Mouse (Mus musculus): ENCODE data around the gene Gm27027.

Gm27027 gene

GRCm38 (mm10) chr2:93996254-93996653 is at the start of gene Gm27027:
Gm27027 (minus strand) TSS chr2:93996354.
- no peak for DNase-seq (ENCODE audit: low spot score in 2 of 2)

GRCm38 (mm10) chr2:94045411-94046090 is 49.4 kb upstream of the Gm27027 start:
- DNase-seq (ENCODE audit: low spot score in 2 of 2), result no peak

- no peak for DNase-seq (ENCODE audit: low spot score in 2 of 2)
Observed at GRCm38 (mm10) chr2:94044174-94044573, 48.0 kb upstream of the Gm27027 start.

- DNase-seq (ENCODE audit: low spot score in 2 of 2), result peak in 1 of 2 experiments; percentile 25
Observed at GRCm38 (mm10) chr2:94043662-94044061, 47.5 kb upstream of the Gm27027 start.

GRCm38 (mm10) chr2:94042461-94042860 is 46.3 kb upstream of the Gm27027 start:
- no peak for DNase-seq (ENCODE audit: low spot score in 2 of 2)

GRCm38 (mm10) chr2:94040391-94041125 is 44.4 kb upstream of the Gm27027 start:
- DNase-seq (ENCODE audit: low spot score in 2 of 2), result no peak

GRCm38 (mm10) chr2:94035428-94036331 is 39.5 kb upstream of the Gm27027 start:
- peak; percentile 74 to 88 for DNase-seq (ENCODE audit: low spot score in 2 of 2)

GRCm38 (mm10) chr2:94030602-94031001 is 34.4 kb upstream of the Gm27027 start:
- DNase-seq (ENCODE audit: low spot score in 2 of 2), result no peak

- no peak for DNase-seq (ENCODE audit: low spot score in 2 of 2)
Observed at GRCm38 (mm10) chr2:94024637-94025036, 28.5 kb upstream of the Gm27027 start.

GRCm38 (mm10) chr2:94010335-94011291 is 14.5 kb upstream of the Gm27027 start, which contains the start of gene Alkbh3:
Alkbh3 (minus strand) TSS chr2:94010807.
- peak; percentile 88 to 89 for DNase-seq (ENCODE audit: low spot score in 2 of 2)

GRCm38 (mm10) chr2:94002331-94002730 is 6.2 kb upstream of the Gm27027 start:
- peak; percentile 74 to 93 for DNase-seq (ENCODE audit: low spot score in 2 of 2)

- no peak for DNase-seq (ENCODE audit: low spot score in 2 of 2)
Observed at GRCm38 (mm10) chr2:94001918-94002317, 5.8 kb upstream of the Gm27027 start.

GRCm38 (mm10) chr2:94001411-94001810 is 5.3 kb upstream of the Gm27027 start:
- DNase-seq (ENCODE audit: low spot score in 2 of 2), result no peak

GRCm38 (mm10) chr2:93992810-93993209 is 3.3 kb downstream of the Gm27027 start:
- DNase-seq (ENCODE audit: low spot score in 2 of 2), result no peak

GRCm38 (mm10) chr2:93992259-93992658 is 3.9 kb downstream of the Gm27027 start:
- DNase-seq (ENCODE audit: low spot score in 2 of 2), result no peak

- DNase-seq (ENCODE audit: low spot score in 2 of 2), result no peak
Observed at GRCm38 (mm10) chr2:93991336-93991735, 4.8 kb downstream of the Gm27027 start.

GRCm38 (mm10) chr2:93988440-93988839 is 7.7 kb downstream of the Gm27027 start:
- no peak for DNase-seq (ENCODE audit: low spot score in 2 of 2)

GRCm38 (mm10) chr2:93982457-93983235 is 13.5 kb downstream of the Gm27027 start:
- no peak for DNase-seq (ENCODE audit: low spot score in 2 of 2)

GRCm38 (mm10) chr2:93979249-93980120 is 16.7 kb downstream of the Gm27027 start:
- DNase-seq (ENCODE audit: low spot score in 2 of 2), result no peak
